Comparison of ENCODE assay signal across 37 mouse cellular contexts in genomic region chr11:109863951-109864350, GRCm38 (mm10). TPM values are rescaled to one million over a fixed set of nuclear protein-coding genes. Genes with fewer than 3 reads are reported as not detected.
"Had no signal": no experiment of that assay in that cellular context is flagged by ENCODE, and none has a peak within 500 bp of the region (broad histone marks: within the 10 kb centered on the region; RNA-seq: fewer than 3 reads in every experiment).

No protein-coding gene starts in this region.

- H3K27me3 ChIP-seq: hindbrain, embryonic 12.5 days; limb, embryonic 13.5 days; limb, embryonic 15.5 days; liver, embryonic 13.5 days; liver, embryonic 15.5 days had no signal

- H3K4me2 ChIP-seq: heart, embryonic 12.5 days; hindbrain, embryonic 12.5 days; hindbrain, embryonic 14.5 days; limb, embryonic 13.5 days; limb, embryonic 15.5 days; liver, embryonic 11.5 days; liver, embryonic 13.5 days; liver, embryonic 15.5 days had no signal

- H3K27ac ChIP-seq: gastrocnemius, adult 2 months; heart, adult 2 months; hindbrain, embryonic 10.5 days; hindbrain, embryonic 12.5 days; hindbrain, embryonic 14.5 days; kidney, postnatal 0 days; limb, embryonic 13.5 days; limb, embryonic 15.5 days; liver, embryonic 13.5 days; liver, embryonic 15.5 days had no signal

- H3K9me3 ChIP-seq: hindbrain, embryonic 10.5 days; limb, embryonic 13.5 days; limb, embryonic 15.5 days; liver, embryonic 13.5 days; liver, embryonic 15.5 days had no signal

- H3K36me3 ChIP-seq: heart, embryonic 12.5 days; hindbrain, embryonic 10.5 days; hindbrain, embryonic 12.5 days; limb, embryonic 13.5 days; limb, embryonic 15.5 days; liver, embryonic 13.5 days; liver, embryonic 15.5 days had no signal

- H3K4me3 ChIP-seq: gastrocnemius, adult 2 months; heart, adult 2 months; heart, embryonic 12.5 days; hindbrain, embryonic 10.5 days; hindbrain, embryonic 12.5 days; limb, embryonic 13.5 days; limb, embryonic 15.5 days; liver, embryonic 13.5 days; liver, embryonic 15.5 days had no signal

- ATAC-seq: hindbrain, embryonic 16.5 days; intestine, embryonic 16.5 days had no signal

- H3K9ac ChIP-seq: heart, embryonic 12.5 days; hindbrain, embryonic 12.5 days; hindbrain, embryonic 14.5 days; limb, embryonic 13.5 days; limb, embryonic 15.5 days; liver, embryonic 13.5 days; liver, embryonic 15.5 days had no signal

- DNase-seq: gastrocnemius, postnatal 25 days; layer of hippocampus, adult 9-11 months; layer of hippocampus, postnatal 36 days; liver, embryonic 13.5 days had no signal

RNA-seq across cellular contexts. Expression of gene 1700012B07Rik, which starts 36.1 kb away (rescaled TPM):
- total RNA-seq: gastrocnemius, adult 2 months; gastrocnemius, postnatal 10 days; gastrocnemius, postnatal 25 days; gastrocnemius, postnatal 4 days; granulocyte monocyte progenitor cell, adult 5-6 weeks; heart, adult 2 months; heart, postnatal 10 days; heart, postnatal 25 days; heart, postnatal 4 days; layer of hippocampus, adult 18-20 months; layer of hippocampus, adult 8-10 months; layer of hippocampus, postnatal 14 days; layer of hippocampus, postnatal 36 days; left cerebral cortex, adult 18-20 months; left cerebral cortex, adult 8-10 months; left cerebral cortex, postnatal 10 days; left cerebral cortex, postnatal 25 days; left cerebral cortex, postnatal 4 days had no signal
- polyA plus RNA-seq: frontal cortex, adult 2 months; heart, adult 2 months; heart, embryonic 12.5 days; heart, embryonic 14.5 days; heart, embryonic 16.5 days; hindbrain, embryonic 10.5 days; hindbrain, embryonic 12.5 days; hindbrain, embryonic 14.5 days; hindbrain, embryonic 16.5 days; intestine, embryonic 14.5 days; intestine, embryonic 16.5 days; kidney, embryonic 14.5 days; kidney, postnatal 0 days; limb, embryonic 11.5 days; limb, embryonic 13.5 days; limb, embryonic 15.5 days; liver, embryonic 11.5 days; liver, embryonic 13.5 days; liver, embryonic 15.5 days had no signal
